Mouse (Mus musculus): ENCODE data around the gene Camk2d. TPM values are rescaled to one million over a fixed set of nuclear protein-coding genes. Genes with fewer than 3 reads are reported as not detected.

The Camk2d gene
- polyA plus RNA-seq, 1 experiment from 2014 or later: 36.6 TPM

- Histone ChIP-seq H3K4me1 (ENCODE audit: insufficient read depth, low read depth, low read length) (no peaks in the 10 kb centered on the region), H3K9me3 (ENCODE audit: low read length) (no peaks in the 10 kb centered on the region), H3K4me3 (ENCODE audit: low read depth, low read length) (no peak overlapping the region), H3K27me3 (replicated peaks; ENCODE audit: insufficient read depth, low read length) (no peaks in the 10 kb centered on the region), H3K36me3 (ENCODE audit: insufficient read depth, low read length) (no peaks in the 10 kb centered on the region), H3K27ac (ENCODE audit: low read length) (no peak overlapping the region), H3K4me2 (replicated peaks; ENCODE audit: low read depth, low read length) (no peak overlapping the region), H3K9ac (replicated peaks; ENCODE audit: low read depth) (no peak overlapping the region)
- ATAC-seq (no peak), DNase-seq (ENCODE audit: low spot score) (no peak)
- TF ChIP-seq CTCF (IDR thresholded peaks at IDR 0.05) (no peak), EP300 (IDR thresholded peaks at IDR 0.05) (no peak)
- 89% methylated on average over 6 of the region's 6 CpGs for WGBS
Observed at GRCm38 (mm10) chr3:126802988-126803387, 206.9 kb downstream of the Camk2d start.

GRCm38 (mm10) chr3:126804968-126805367 lies 208.9 kb downstream of the Camk2d start:
- no peak for ATAC-seq
- WGBS: 85% methylated on average over 5 of the region's 5 CpGs
- Histone ChIP-seq H3K9ac (replicated peaks; ENCODE audit: low read depth) (no peak overlapping the region), H3K9me3 (ENCODE audit: low read length) (no peaks in the 10 kb centered on the region), H3K4me2 (replicated peaks; ENCODE audit: low read depth, low read length) (no peak overlapping the region), H3K27ac (ENCODE audit: low read length) (no peak overlapping the region), H3K27me3 (replicated peaks; ENCODE audit: insufficient read depth, low read length) (no peaks in the 10 kb centered on the region), H3K4me1 (ENCODE audit: insufficient read depth, low read depth, low read length) (no peaks in the 10 kb centered on the region), H3K4me3 (ENCODE audit: low read depth, low read length) (no peak overlapping the region), H3K36me3 (ENCODE audit: insufficient read depth, low read length) (no peaks in the 10 kb centered on the region)
- no peak for DNase-seq (ENCODE audit: low spot score)
- TF ChIP-seq EP300 (IDR thresholded peaks at IDR 0.05) (no peak), CTCF (IDR thresholded peaks at IDR 0.05) (no peak)

- Histone ChIP-seq H3K27ac (ENCODE audit: low read length) (no peak overlapping the region), H3K9ac (replicated peaks; ENCODE audit: low read depth) (no peak overlapping the region), H3K36me3 (ENCODE audit: insufficient read depth, low read length) (no peaks in the 10 kb centered on the region), H3K4me1 (ENCODE audit: insufficient read depth, low read depth, low read length) (no peaks in the 10 kb centered on the region), H3K4me3 (ENCODE audit: low read depth, low read length) (no peak overlapping the region), H3K4me2 (replicated peaks; ENCODE audit: low read depth, low read length) (no peak overlapping the region), H3K9me3 (ENCODE audit: low read length) (no peaks in the 10 kb centered on the region), H3K27me3 (replicated peaks; ENCODE audit: insufficient read depth, low read length) (no peaks in the 10 kb centered on the region)
- no peak for TF ChIP-seq EP300 (IDR thresholded peaks at IDR 0.05)
- TF ChIP-seq CTCF (IDR thresholded peaks at IDR 0.05): no peak
- ATAC-seq (no peak), DNase-seq (ENCODE audit: low spot score) (no peak)
- 90% methylated on average over 4 of the region's 4 CpGs for WGBS
Observed at GRCm38 (mm10) chr3:126806145-126806544, 210.0 kb downstream of the Camk2d start.

- H3K27me3 ChIP-seq (replicated peaks; ENCODE audit: insufficient read depth, low read length): no peaks in the 10 kb centered on the region
- H3K4me3 ChIP-seq (ENCODE audit: low read depth, low read length): no peak overlapping the region
- H3K9me3 ChIP-seq (ENCODE audit: low read length): no peaks in the 10 kb centered on the region
- WGBS: 78% methylated on average over 3 of the region's 3 CpGs
- no peak overlapping the region for H3K27ac ChIP-seq (ENCODE audit: low read length)
- ATAC-seq: no peak
- no peaks in the 10 kb centered on the region for H3K4me1 ChIP-seq (ENCODE audit: insufficient read depth, low read depth, low read length)
- no peak for TF ChIP-seq EP300 (IDR thresholded peaks at IDR 0.05)
- no peak for TF ChIP-seq CTCF (IDR thresholded peaks at IDR 0.05)
- DNase-seq (ENCODE audit: low spot score): no peak
- no peak overlapping the region for H3K4me2 ChIP-seq (replicated peaks; ENCODE audit: low read depth, low read length)
- H3K9ac ChIP-seq (replicated peaks; ENCODE audit: low read depth): no peak overlapping the region
- no peaks in the 10 kb centered on the region for H3K36me3 ChIP-seq (ENCODE audit: insufficient read depth, low read length)
Observed at GRCm38 (mm10) chr3:126809915-126810314, 213.8 kb downstream of the Camk2d start.

- TF ChIP-seq EP300 (IDR thresholded peaks at IDR 0.05) (no peak), CTCF (IDR thresholded peaks at IDR 0.05) (no peak)
- Histone ChIP-seq H3K4me1 (ENCODE audit: insufficient read depth, low read depth, low read length) (no peaks in the 10 kb centered on the region), H3K27ac (ENCODE audit: low read length) (no peak overlapping the region), H3K4me2 (replicated peaks; ENCODE audit: low read depth, low read length) (no peak overlapping the region), H3K4me3 (ENCODE audit: low read depth, low read length) (no peak overlapping the region), H3K9me3 (ENCODE audit: low read length) (no peaks in the 10 kb centered on the region), H3K27me3 (replicated peaks; ENCODE audit: insufficient read depth, low read length) (no peaks in the 10 kb centered on the region), H3K9ac (replicated peaks; ENCODE audit: low read depth) (no peak overlapping the region), H3K36me3 (ENCODE audit: insufficient read depth, low read length) (no peaks in the 10 kb centered on the region)
- ATAC-seq: no peak
- DNase-seq (ENCODE audit: low spot score): no peak
- 75% methylated on average over 5 of the region's 5 CpGs for WGBS
Observed at GRCm38 (mm10) chr3:126810372-126811090, 214.4 kb downstream of the Camk2d start.

- Histone ChIP-seq H3K4me3 (ENCODE audit: low read depth, low read length) (no peak overlapping the region), H3K27ac (ENCODE audit: low read length) (no peak overlapping the region), H3K9ac (replicated peaks; ENCODE audit: low read depth) (no peak overlapping the region), H3K4me2 (replicated peaks; ENCODE audit: low read depth, low read length) (no peak overlapping the region), H3K9me3 (ENCODE audit: low read length) (no peaks in the 10 kb centered on the region), H3K27me3 (replicated peaks; ENCODE audit: insufficient read depth, low read length) (no peaks in the 10 kb centered on the region), H3K36me3 (ENCODE audit: insufficient read depth, low read length) (peaks cover 4% of the 10 kb centered on the region; the same call in 1 of the 2 replicates), H3K4me1 (ENCODE audit: insufficient read depth, low read depth, low read length) (no peaks in the 10 kb centered on the region)
- DNase-seq (ENCODE audit: low spot score): no peak
- WGBS: 79% methylated on average over 3 of the region's 3 CpGs
- TF ChIP-seq CTCF (IDR thresholded peaks at IDR 0.05) (no peak), EP300 (IDR thresholded peaks at IDR 0.05) (no peak)
- ATAC-seq: no peak
Observed at GRCm38 (mm10) chr3:126811646-126812045, 215.5 kb downstream of the Camk2d start.
